Comparison of ENCODE assay signal across 9 mouse cellular contexts in genomic region chr8:128361343-128361870, GRCm38 (mm10). TPM values are rescaled to one million over a fixed set of nuclear protein-coding genes. Genes with fewer than 3 reads are reported as not detected.
DNase-seq lines count a peak whose midpoint lies in the region; ATAC-seq and TF ChIP-seq lines count a peak whose summit lies in the region.
"Had no signal": no experiment of that assay in that cellular context is flagged by ENCODE, and none has a peak within 500 bp of the region (broad histone marks: within the 10 kb centered on the region; RNA-seq: fewer than 3 reads in every experiment).

No protein-coding gene starts in this region.

- H3K27ac ChIP-seq in heart, embryonic 14.5 days (replicated peaks in 1 of 2; ENCODE audit: control insufficient read depth in 1 of 2, insufficient read depth in 1 of 2, low read depth in 2 of 2, low read length in 2 of 2), result peak overlapping the region; percentile 55 to 99
- no peak overlapping the region for H3K27ac ChIP-seq in hindbrain, embryonic 11.5 days (ENCODE audit: low read depth, low read length)
- H3K27ac ChIP-seq in midbrain, embryonic 11.5 days (ENCODE audit: low read depth, low read length), result no peak overlapping the region

- no peaks in the 10 kb centered on the region for H3K27me3 ChIP-seq in heart, embryonic 14.5 days (ENCODE audit: control insufficient read depth, insufficient read depth, low read length)
- H3K27me3 ChIP-seq in hindbrain, embryonic 11.5 days (ENCODE audit: control insufficient read depth, insufficient read depth, low read length), result no peaks in the 10 kb centered on the region
- H3K27me3 ChIP-seq in midbrain, embryonic 11.5 days (ENCODE audit: control insufficient read depth, insufficient read depth, low read length), result peaks cover 9% of the 10 kb centered on the region

- WGBS in heart, embryonic 14.5 days, result 8% methylated on average over 5 of the region's 5 CpGs
- 45% methylated on average over 5 of the region's 5 CpGs for WGBS in hindbrain, embryonic 11.5 days
- 34% methylated on average over 5 of the region's 5 CpGs for WGBS in midbrain, embryonic 11.5 days

- TF ChIP-seq CTCF in brain, embryonic 14.5 days (IDR thresholded peaks at IDR 0.05; ENCODE audit: borderline replicate concordance, extremely low read depth, insufficient read depth, insufficient read length), result no peak

- TF ChIP-seq POLR2A in brain, embryonic 14.5 days (IDR thresholded peaks at IDR 0.05; ENCODE audit: borderline replicate concordance, extremely low read depth, insufficient read depth, insufficient read length, poor library complexity, severe bottlenecking), result no peak

- peak overlapping the region; percentile 100 for H3K9ac ChIP-seq in heart, embryonic 14.5 days (ENCODE audit: low read length)
- no peak overlapping the region for H3K9ac ChIP-seq in hindbrain, embryonic 11.5 days (ENCODE audit: low read depth, low read length)
- no peak overlapping the region for H3K9ac ChIP-seq in midbrain, embryonic 11.5 days (ENCODE audit: low read length)

- peak overlapping the region; percentile 39 to 91 for H3K4me3 ChIP-seq in heart, embryonic 14.5 days (ENCODE audit: control insufficient read depth in 1 of 2, insufficient read depth in 1 of 2, low read depth in 1 of 2, low read length in 2 of 2)
- H3K4me3 ChIP-seq in hindbrain, embryonic 11.5 days (ENCODE audit: low read depth, low read length), result 0 out of 2 replicates have a peak overlapping the region, but pooled peaks have one; percentile 64
- no peak overlapping the region for H3K4me3 ChIP-seq in midbrain, embryonic 11.5 days (ENCODE audit: low read depth, low read length)

- intact Hi-C loops in heart, postnatal 25 days (cut with DNase I), result loop anchor here (2.0 to 5.0 kb wide), 4 partner anchors 75 to 1169 kb away; no protein-coding TSS in a partner anchor

- no peak for ATAC-seq in heart, embryonic 14.5 days (ENCODE audit: insufficient number of reproducible peaks, insufficient read depth, low FRiP score, low read depth)
- no peak for ATAC-seq in hindbrain, embryonic 11.5 days (ENCODE audit: low FRiP score)
- no peak for ATAC-seq in midbrain, embryonic 11.5 days (ENCODE audit: low FRiP score)

- peaks cover 0 to 34% of the 10 kb centered on the region in 2 experiments; a peak in 2 of 4 replicates for H3K4me1 ChIP-seq in heart, embryonic 14.5 days (ENCODE audit: control insufficient read depth in 2 of 2, insufficient read depth in 2 of 2, low read length in 2 of 2)
- H3K4me1 ChIP-seq in hindbrain, embryonic 11.5 days (replicated peaks; ENCODE audit: control insufficient read depth, insufficient read depth, low read length), result peaks cover 7% of the 10 kb centered on the region; the same call in 1 of the 2 replicates
- H3K4me1 ChIP-seq in midbrain, embryonic 11.5 days (ENCODE audit: control insufficient read depth, insufficient read depth, low read length), result peaks cover 23% of the 10 kb centered on the region

- H3K9me3 ChIP-seq in heart, embryonic 14.5 days (ENCODE audit: control insufficient read depth, low read length), result no peaks in the 10 kb centered on the region
- H3K9me3 ChIP-seq in hindbrain, embryonic 11.5 days (ENCODE audit: control insufficient read depth, low read length), result no peaks in the 10 kb centered on the region
- no peaks in the 10 kb centered on the region for H3K9me3 ChIP-seq in midbrain, embryonic 11.5 days (ENCODE audit: control insufficient read depth, low read length)

- peak overlapping the region; percentile 96 for H3K4me2 ChIP-seq in heart, embryonic 14.5 days (ENCODE audit: low read length)
- H3K4me2 ChIP-seq in hindbrain, embryonic 11.5 days (replicated peaks; ENCODE audit: low read depth, low read length), result no peak overlapping the region
- H3K4me2 ChIP-seq in midbrain, embryonic 11.5 days, result peak overlapping the region; percentile 23

- no peak for DNase-seq in heart, postnatal 25 days (ENCODE audit: low spot score)
- DNase-seq in brain, embryonic 14.5 days (ENCODE audit: low read depth), result peak; percentile 55
- no peak for DNase-seq in hindbrain, embryonic 11.5 days (ENCODE audit: low spot score)
- peak; percentile 83 for DNase-seq in midbrain, embryonic 11.5 days (ENCODE audit: low spot score, missing footprints)
- no peak for DNase-seq in spleen, postnatal 4 days (ENCODE audit: low spot score in 2 of 2)
- DNase-seq in ovary, adult 18-20 months (ENCODE audit: low spot score), result no peak
- no peak for DNase-seq in adrenal gland, postnatal 4 days (ENCODE audit: low spot score in 2 of 2)
- DNase-seq: right cerebral cortex, adult 18-20 months had no signal

- H3K36me3 ChIP-seq in heart, embryonic 14.5 days (ENCODE audit: control insufficient read depth, insufficient read depth, low read length), result peaks cover 31% of the 10 kb centered on the region
- no peaks in the 10 kb centered on the region for H3K36me3 ChIP-seq in hindbrain, embryonic 11.5 days (ENCODE audit: control insufficient read depth, insufficient read depth, low read length)
- no peaks in the 10 kb centered on the region for H3K36me3 ChIP-seq in midbrain, embryonic 11.5 days (ENCODE audit: control insufficient read depth, insufficient read depth, low read length)

RNA-seq across cellular contexts. Expression of gene Nrp1, which starts 3.0 kb away (rescaled TPM):
- 126 and 127 TPM in 2 replicates for polyA plus RNA-seq in heart, embryonic 14.5 days (2014; fragmentation: Nextera tagmentation; extraction: Ambion mirVana)
- total RNA-seq in heart, postnatal 25 days (2021), result 100 to 1,000 TPM; 110 to 116 TPM
- polyA plus RNA-seq in brain, embryonic 14.5 days (2012; rRNA removed), result 30.7 and 36.2 TPM in 2 replicates
- 29.1 and 34.3 TPM in 2 replicates for polyA plus RNA-seq in hindbrain, embryonic 11.5 days (2014; fragmentation: Nextera tagmentation; extraction: Ambion mirVana)
- 20.3 and 21.4 TPM in 2 replicates for polyA plus RNA-seq in midbrain, embryonic 11.5 days (2014; fragmentation: Nextera tagmentation; extraction: Ambion mirVana)
- 100 to 1,000 TPM in 1 of 2 experiments, 10 to 100 TPM in 1; 95.7 to 115 TPM for total RNA-seq in adrenal gland, postnatal 4 days (2021)

Comparison
In these comparisons a context has a peak if more than half of its experiments do, and no peak if none do; other contexts are left out.
1. H3K27ac ChIP-seq: peak in heart, embryonic 14.5 days (2 of 2); none in hindbrain, embryonic 11.5 days (single experiment) and midbrain, embryonic 11.5 days (single experiment).
2. DNase-seq: peak in brain, embryonic 14.5 days (single experiment) and midbrain, embryonic 11.5 days (single experiment); none in heart, postnatal 25 days (single experiment), hindbrain, embryonic 11.5 days (single experiment), spleen, postnatal 4 days (0 of 2), ovary, adult 18-20 months (single experiment) and adrenal gland, postnatal 4 days (0 of 2).